Mouse (Mus musculus) limb, embryonic 13.5 days (tissue): ENCODE results near the gene Itm2b. TPM values are rescaled to one million over a fixed set of nuclear protein-coding genes. Genes with fewer than 3 reads are reported as not detected.

Source experiments
- polyA plus RNA-seq: library from polyadenylated mRNA; unstranded; fragments of >200 nt; fragmentation: Nextera tagmentation; extraction: Ambion mirVana; gene quantifications from 2 replicates; pipeline ENCODE4 v1.2.1, GENCODE M21; 2015

Gene Itm2b
- polyA plus RNA-seq, 1 experiment from 2014 or later = 681 TPM

Other genes starting within 250 kb of the Itm2b start
- 13.9 and 15.6 TPM in 2 replicates for gene Lpar6, start 147.4 kb downstream of the Itm2b start, polyA plus RNA-seq
- gene Rb1, start 59.5 kb downstream of the Itm2b start, polyA plus RNA-seq = 18.2 and 23.7 TPM in 2 replicates
- gene Med4, start 124.7 kb upstream of the Itm2b start, polyA plus RNA-seq = 105 and 113 TPM in 2 replicates
- gene Sucla2, start 140.0 kb upstream of the Itm2b start, polyA plus RNA-seq = 103 and 106 TPM in 2 replicates
- gene Nudt15, start 163.0 kb upstream of the Itm2b start, polyA plus RNA-seq = 6.2 and 6.8 TPM in 2 replicates